Mouse (Mus musculus): ENCODE measurements around the gene Ccnd3. TPM values are rescaled to one million over a fixed set of nuclear protein-coding genes. Genes with fewer than 3 reads are reported as not detected.

The Ccnd3 gene
- polyA plus RNA-seq, 1 experiment: 1,622 TPM

- no peak for DNase-seq
- Histone ChIP-seq H3K27me3 (ENCODE audit: control insufficient read depth, insufficient read depth, low read length) (no peaks in the 10 kb centered on the region), H3K4me3 (ENCODE audit: control insufficient read depth, insufficient read depth, low read length) (no peak overlapping the region), H3K36me3 (ENCODE audit: control insufficient read depth, insufficient read depth, low read length) (no peaks in the 10 kb centered on the region), H3K4me1 (replicated peaks; ENCODE audit: control insufficient read depth, insufficient read depth, low read length) (peaks cover 9% of the 10 kb centered on the region), H3K27ac (ENCODE audit: control insufficient read depth, insufficient read depth, low read length) (no peak overlapping the region)
- TF ChIP-seq POLR2A (IDR thresholded peaks at IDR 0.05; ENCODE audit: control insufficient read depth, extremely low read depth, insufficient read depth, low read length, poor library complexity) (no peak), CTCF (IDR thresholded peaks at IDR 0.05; ENCODE audit: borderline replicate concordance, control insufficient read depth, extremely low read depth, insufficient read depth, low read length, poor library complexity) (no peak)
- WGBS: 93% methylated on average over 7 of the region's 7 CpGs
These were observed 129.3 kb downstream of the Ccnd3 start for GRCm38 (mm10) chr17:47633999-47634770.

- no peaks in the 10 kb centered on the region for H3K4me1 ChIP-seq (replicated peaks; ENCODE audit: control insufficient read depth, insufficient read depth, low read length)
- 97% methylated on average over 2 of the region's 2 CpGs for WGBS
- H3K27me3 ChIP-seq (ENCODE audit: control insufficient read depth, insufficient read depth, low read length): no peaks in the 10 kb centered on the region
- TF ChIP-seq CTCF (IDR thresholded peaks at IDR 0.05; ENCODE audit: borderline replicate concordance, control insufficient read depth, extremely low read depth, insufficient read depth, low read length, poor library complexity): no peak
- no peak for TF ChIP-seq POLR2A (IDR thresholded peaks at IDR 0.05; ENCODE audit: control insufficient read depth, extremely low read depth, insufficient read depth, low read length, poor library complexity)
- peak; percentile 18 for DNase-seq
- no peak overlapping the region for H3K27ac ChIP-seq (ENCODE audit: control insufficient read depth, insufficient read depth, low read length)
- no peaks in the 10 kb centered on the region for H3K36me3 ChIP-seq (ENCODE audit: control insufficient read depth, insufficient read depth, low read length)
- H3K4me3 ChIP-seq (ENCODE audit: control insufficient read depth, insufficient read depth, low read length): no peak overlapping the region
These were observed 138.1 kb downstream of the Ccnd3 start for GRCm38 (mm10) chr17:47642992-47643391.

- Histone ChIP-seq H3K4me3 (ENCODE audit: control insufficient read depth, insufficient read depth, low read length) (no peak overlapping the region), H3K4me1 (replicated peaks; ENCODE audit: control insufficient read depth, insufficient read depth, low read length) (no peaks in the 10 kb centered on the region), H3K27ac (ENCODE audit: control insufficient read depth, insufficient read depth, low read length) (no peak overlapping the region), H3K36me3 (ENCODE audit: control insufficient read depth, insufficient read depth, low read length) (no peaks in the 10 kb centered on the region), H3K27me3 (ENCODE audit: control insufficient read depth, insufficient read depth, low read length) (no peaks in the 10 kb centered on the region)
- peak; percentile 56 for DNase-seq
- WGBS: 90% methylated on average over 1 of the region's 1 CpGs
- TF ChIP-seq CTCF (IDR thresholded peaks at IDR 0.05; ENCODE audit: borderline replicate concordance, control insufficient read depth, extremely low read depth, insufficient read depth, low read length, poor library complexity): no peak
- no peak for TF ChIP-seq POLR2A (IDR thresholded peaks at IDR 0.05; ENCODE audit: control insufficient read depth, extremely low read depth, insufficient read depth, low read length, poor library complexity)
These were observed 141.8 kb downstream of the Ccnd3 start for GRCm38 (mm10) chr17:47646683-47647082.

GRCm38 (mm10) chr17:47648966-47649365 is 144.1 kb downstream of the Ccnd3 start:
- WGBS: 93% methylated on average over 4 of the region's 4 CpGs
- no peaks in the 10 kb centered on the region for H3K36me3 ChIP-seq (ENCODE audit: control insufficient read depth, insufficient read depth, low read length)
- no peaks in the 10 kb centered on the region for H3K4me1 ChIP-seq (replicated peaks; ENCODE audit: control insufficient read depth, insufficient read depth, low read length)
- H3K27ac ChIP-seq (ENCODE audit: control insufficient read depth, insufficient read depth, low read length): no peak overlapping the region
- no peak for DNase-seq
- no peaks in the 10 kb centered on the region for H3K27me3 ChIP-seq (ENCODE audit: control insufficient read depth, insufficient read depth, low read length)
- no peak overlapping the region for H3K4me3 ChIP-seq (ENCODE audit: control insufficient read depth, insufficient read depth, low read length)
- no peak for TF ChIP-seq CTCF (IDR thresholded peaks at IDR 0.05; ENCODE audit: borderline replicate concordance, control insufficient read depth, extremely low read depth, insufficient read depth, low read length, poor library complexity)
- no peak for TF ChIP-seq POLR2A (IDR thresholded peaks at IDR 0.05; ENCODE audit: control insufficient read depth, extremely low read depth, insufficient read depth, low read length, poor library complexity)

Other genes with a start within 250 kb of the Ccnd3 start
- gene Mrps10, start 136.2 kb upstream of the Ccnd3 start, polyA plus RNA-seq (2012; rRNA removed): 21.2 and 21.9 TPM in 2 replicates
- gene Guca1b, start 119.7 kb upstream of the Ccnd3 start, polyA plus RNA-seq (2012; rRNA removed): 1.6 and 3.1 TPM in 2 replicates
- gene Guca1a, start 104.5 kb upstream of the Ccnd3 start, polyA plus RNA-seq (2012; rRNA removed): 0.41 and 1.2 TPM in 2 replicates
- gene AI661453, start 68.4 kb upstream of the Ccnd3 start, polyA plus RNA-seq (2012; rRNA removed): 1.0 and 1.6 TPM in 2 replicates
- 0.11 and 0.26 TPM in 2 replicates for gene 1700001C19Rik, start 67.7 kb upstream of the Ccnd3 start, polyA plus RNA-seq (2012; rRNA removed)
- 68.2 and 74.3 TPM in 2 replicates for gene Taf8, start 2.8 kb upstream of the Ccnd3 start, polyA plus RNA-seq (2012; rRNA removed)
- gene Bysl, start 106.4 kb downstream of the Ccnd3 start, polyA plus RNA-seq (2012; rRNA removed): 14.2 and 16.9 TPM in 2 replicates
- 46.1 and 56.4 TPM in 2 replicates for gene Med20, start 106.5 kb downstream of the Ccnd3 start, polyA plus RNA-seq (2012; rRNA removed)
- gene Gm20517, start 106.5 kb downstream of the Ccnd3 start, polyA plus RNA-seq (2012; rRNA removed): 2.8 and 4.5 TPM in 2 replicates
- 12.5 and 17.2 TPM in 2 replicates for gene Usp49, start 125.6 kb downstream of the Ccnd3 start, polyA plus RNA-seq (2012; rRNA removed)
- 90.5 and 107 TPM in 2 replicates for gene Tomm6, start 183.3 kb downstream of the Ccnd3 start, polyA plus RNA-seq (2012; rRNA removed)
- 7.0 and 7.1 TPM in 2 replicates for gene Frs3, start 184.0 kb downstream of the Ccnd3 start, polyA plus RNA-seq (2012; rRNA removed)
- gene Gm21981, start 189.4 kb downstream of the Ccnd3 start, polyA plus RNA-seq (2012; rRNA removed): 1.0 and 1.4 TPM in 2 replicates
- gene Prickle4, start 189.7 kb downstream of the Ccnd3 start, polyA plus RNA-seq (2012; rRNA removed): 4.0 and 5.5 TPM in 2 replicates
- gene Pgc, start 221.8 kb downstream of the Ccnd3 start, polyA plus RNA-seq (2012; rRNA removed): 4.4 and 6.0 TPM in 2 replicates
- gene Tfeb, start 232.0 kb downstream of the Ccnd3 start, polyA plus RNA-seq (2012; rRNA removed): 25.3 and 25.5 TPM in 2 replicates

Data from thymus, adult 2 months (tissue).